Mouse (Mus musculus): ENCODE results near the gene Ces2f. TPM values are rescaled to one million over a fixed set of nuclear protein-coding genes. Genes with fewer than 3 reads are reported as not detected.

Gene Ces2f
- polyA plus RNA-seq, 1 experiment from 2014 or later: not detected

Other genes with a start within 250 kb of the Ces2f start
- gene Ces2a, start 213.4 kb upstream of the Ces2f start, polyA plus RNA-seq (2014; fragmentation: Nextera tagmentation; extraction: Ambion mirVana): not detected in 2 replicates
- 0.12 TPM in 1 of 2 replicates, not detected in the other for gene Ces2b, start 115.8 kb upstream of the Ces2f start, polyA plus RNA-seq (2014; fragmentation: Nextera tagmentation; extraction: Ambion mirVana)
- gene Ces2c, start 100.3 kb upstream of the Ces2f start, polyA plus RNA-seq (2014; fragmentation: Nextera tagmentation; extraction: Ambion mirVana): not detected in 2 replicates
- gene Ces2e, start 21.1 kb upstream of the Ces2f start, polyA plus RNA-seq (2014; fragmentation: Nextera tagmentation; extraction: Ambion mirVana): 0.23 TPM in 1 of 2 replicates, not detected in the other
- not detected in 2 replicates for gene Ces2g, start 14.4 kb downstream of the Ces2f start, polyA plus RNA-seq (2014; fragmentation: Nextera tagmentation; extraction: Ambion mirVana)
- not detected in 2 replicates for gene Ces2h, start 53.5 kb downstream of the Ces2f start, polyA plus RNA-seq (2014; fragmentation: Nextera tagmentation; extraction: Ambion mirVana)
- not detected in 2 replicates for gene Ces3a, start 101.2 kb downstream of the Ces2f start, polyA plus RNA-seq (2014; fragmentation: Nextera tagmentation; extraction: Ambion mirVana)
- not detected in 2 replicates for gene Ces3b, start 136.4 kb downstream of the Ces2f start, polyA plus RNA-seq (2014; fragmentation: Nextera tagmentation; extraction: Ambion mirVana)
- gene Ces4a, start 184.4 kb downstream of the Ces2f start, polyA plus RNA-seq (2014; fragmentation: Nextera tagmentation; extraction: Ambion mirVana): not detected in 2 replicates
- gene Cbfb, start 223.3 kb downstream of the Ces2f start, polyA plus RNA-seq (2014; fragmentation: Nextera tagmentation; extraction: Ambion mirVana): 75.4 and 79.8 TPM in 2 replicates